Mouse (Mus musculus) intestine, embryonic 14.5 days (tissue): ENCODE measurements around the gene Fads6. TPM values are rescaled to one million over a fixed set of nuclear protein-coding genes. Genes with fewer than 3 reads are reported as not detected.

Experiments used
- ATAC-seq: fragments of 200-750 bp; cut with Nextera tagmentation; replicated peaks from 2 replicates; pipeline ENCODE4 v1.8.0; 2017; ENCODE audit warnings: low read depth, moderate number of reproducible peaks, moderate TSS enrichment, moderate library complexity; ENCODE audit not compliant: low FRiP score, low TSS enrichment
- DNase-seq: peaks from one replicate; pipeline ENCODE4 v3.0.0-alpha.2; 2018; ENCODE audit warnings: low spot score
- H3K27ac ChIP-seq: fragments of 300-500 bp; sonication (generic); 2 replicates; pipeline ENCODE4 v1.5.1; 2014; ENCODE audit warnings: low read depth, mild to moderate bottlenecking, control low read depth
- H3K27me3 ChIP-seq: fragments of 300-500 bp; sonication (generic); replicated peaks from 2 replicates; pipeline ENCODE4 v1.6.1; 2014; ENCODE audit warnings: low read length, control low read depth; ENCODE audit not compliant: control insufficient read depth, insufficient read depth
- H3K36me3 ChIP-seq: fragments of 300-500 bp; sonication (generic); 2 replicates; pipeline ENCODE4 v1.6.1; 2014; ENCODE audit warnings: low read length, control low read depth; ENCODE audit not compliant: control insufficient read depth, insufficient read depth
- H3K4me1 ChIP-seq: fragments of 300-500 bp; sonication (generic); replicated peaks from 2 replicates; pipeline ENCODE4 v1.6.1; 2014; ENCODE audit warnings: low read length, control low read depth, mixed read lengths; ENCODE audit not compliant: control insufficient read depth, insufficient read depth
- H3K4me2 ChIP-seq: fragments of 300-500 bp; sonication (generic); 2 replicates; pipeline ENCODE4 v1.6.1; 2014; ENCODE audit warnings: low read length
- H3K4me3 ChIP-seq: fragments of 300-500 bp; sonication (generic); 2 replicates; pipeline ENCODE4 v1.5.1; 2014; ENCODE audit warnings: low read depth, low read length, control low read depth, mixed read lengths
- H3K9ac ChIP-seq: fragments of 300-500 bp; sonication (generic); 2 replicates; pipeline ENCODE4 v1.6.1; 2014; ENCODE audit warnings: mild to moderate bottlenecking, low read length
- H3K9me3 ChIP-seq: fragments of 300-500 bp; sonication (generic); 2 replicates; pipeline ENCODE4 v1.6.1; 2016; ENCODE audit warnings: low read length, control low read depth; ENCODE audit not compliant: control insufficient read depth
- WGBS: fragments of 180-500 bp; shearing (Covaris S2); extraction: QIAGEN DNeasy Blood & Tissue Kit; methylation state at CpG from one replicate; pipeline ENCODE4 v1.1.7; 2014; 5-methylcytosine and 5-hydroxymethylcytosine counted together
- polyA plus RNA-seq: library from polyadenylated mRNA; unstranded; fragments of >200 nt; fragmentation: Nextera tagmentation; extraction: Ambion mirVana; gene quantifications from 2 replicates; pipeline ENCODE4 v1.2.1, GENCODE M21; 2014

The Fads6 gene
- polyA plus RNA-seq: 1.4 and 1.6 TPM in 2 replicates

DNA sequence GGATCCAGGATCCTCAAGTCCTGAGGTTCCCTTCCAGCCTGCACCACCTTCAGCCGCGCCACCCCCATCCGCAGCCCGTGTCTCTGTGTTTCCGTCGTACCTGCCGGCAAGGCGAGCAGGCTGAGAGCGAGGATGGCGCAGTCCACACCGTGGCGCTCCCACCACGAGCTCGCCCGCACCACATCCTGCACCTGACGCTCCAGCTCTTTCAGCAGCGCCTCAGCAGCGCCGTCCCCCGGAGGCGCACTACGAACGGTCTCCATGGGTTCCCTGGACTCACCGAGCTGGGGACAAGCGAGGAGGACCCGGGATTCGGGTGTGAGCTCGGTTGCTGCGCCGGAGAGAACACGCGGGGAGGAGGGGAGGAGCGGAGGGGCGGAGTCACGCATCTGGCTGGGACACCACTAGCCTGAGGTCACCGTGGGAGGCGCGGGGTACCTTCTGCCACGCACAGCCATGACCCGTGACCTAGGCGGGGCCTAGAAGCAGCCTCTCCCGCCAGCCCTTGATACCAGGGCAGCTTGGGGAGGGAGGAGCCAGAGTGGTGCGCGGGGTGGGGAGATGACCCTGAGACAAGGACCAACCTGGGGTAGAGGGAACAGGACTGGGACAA is at the start of gene Fads6:
Fads6 (minus strand) TSS at position 450 of the 613 bp plus-strand sequence.
- 1% methylated on average over 44 of the region's 44 CpGs for WGBS
- no peak within 1 kb of the TSS for H3K27ac ChIP-seq

DNA sequence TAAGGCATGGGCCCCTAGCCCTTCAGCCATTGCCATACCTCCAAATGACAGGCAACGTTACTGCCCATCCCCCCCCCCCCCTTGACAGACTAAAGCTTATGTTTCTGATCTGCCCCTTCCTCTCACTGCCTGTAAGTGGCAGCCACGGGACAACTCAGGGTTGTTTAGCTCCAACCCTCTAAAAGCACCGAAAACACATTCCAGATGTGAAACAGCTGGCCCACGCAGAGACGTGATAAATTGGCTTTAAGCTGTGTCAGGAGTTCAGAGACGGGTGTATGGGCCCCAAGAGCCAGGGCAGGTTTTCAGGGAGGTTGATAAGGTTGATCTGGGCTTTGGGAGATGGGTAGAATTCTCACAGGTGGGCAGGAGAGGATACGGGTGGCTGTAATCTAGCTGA is 48.1 kb upstream of the Fads6 start:
- DNase-seq: no peak

More for the DNA sequence above, at the start of gene Fads6:
- peak within 1 kb of the TSS; percentile 73 for H3K4me2 ChIP-seq
- H3K9me3 ChIP-seq: no peaks in the 10 kb centered on the region
- peak within 1 kb of the TSS; percentile 36 for H3K9ac ChIP-seq
- peak; percentile 66 for ATAC-seq
- H3K36me3 ChIP-seq: no peaks in the 10 kb centered on the region
- peak; percentile 77 for DNase-seq
- no peaks in the 10 kb centered on the region; the same call in none of the 2 replicates for H3K4me1 ChIP-seq
- peak within 1 kb of the TSS; percentile 39 for H3K4me3 ChIP-seq
- H3K27me3 ChIP-seq: peaks cover 19% of the 10 kb centered on the region

DNA sequence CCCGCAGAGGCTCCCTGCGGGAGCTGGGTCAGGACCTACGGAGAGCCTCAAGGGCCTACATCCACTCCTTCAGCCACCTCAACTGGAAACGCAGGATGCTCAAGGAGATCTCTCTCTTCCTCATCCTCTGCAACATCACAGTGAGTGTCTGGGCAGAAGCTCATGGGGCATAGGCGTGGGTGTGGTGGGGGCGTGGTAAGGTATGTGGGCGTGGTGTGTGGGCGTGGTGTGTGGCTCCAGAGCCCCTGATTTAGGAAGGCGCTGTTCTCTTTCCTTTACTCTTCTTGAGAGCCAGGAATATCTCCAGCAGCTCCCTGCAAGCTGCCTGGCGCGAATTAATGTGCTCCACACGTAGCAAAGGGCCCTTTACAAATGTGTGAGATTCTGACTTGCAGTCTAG is 47.5 kb upstream of the Fads6 start:
- no peak for DNase-seq
- H3K4me2 ChIP-seq: no peak overlapping the region
- ATAC-seq: no peak
- H3K4me1 ChIP-seq: peaks cover 22% of the 10 kb centered on the region; the same call in 1 of the 2 replicates
- no peaks in the 10 kb centered on the region for H3K36me3 ChIP-seq
- 10% methylated on average over 12 of the region's 12 CpGs for WGBS
- H3K9me3 ChIP-seq: no peaks in the 10 kb centered on the region
- no peak overlapping the region for H3K9ac ChIP-seq
- no peak overlapping the region for H3K4me3 ChIP-seq
- H3K27ac ChIP-seq: no peak overlapping the region
- H3K27me3 ChIP-seq: peaks cover 5% of the 10 kb centered on the region; the same call in 1 of the 2 replicates

More for the DNA sequence above, 48.1 kb upstream of the Fads6 start:
- H3K4me2 ChIP-seq: no peak overlapping the region
- H3K4me1 ChIP-seq: peaks cover 22% of the 10 kb centered on the region; the same call in 1 of the 2 replicates
- H3K36me3 ChIP-seq: no peaks in the 10 kb centered on the region
- no peak for ATAC-seq
- H3K27ac ChIP-seq: no peak overlapping the region
- no peak overlapping the region for H3K9ac ChIP-seq
- 10% methylated on average over 7 of the region's 7 CpGs for WGBS
- H3K4me3 ChIP-seq: no peak overlapping the region
- H3K9me3 ChIP-seq: no peaks in the 10 kb centered on the region
- H3K27me3 ChIP-seq: peaks cover 5% of the 10 kb centered on the region; the same call in 1 of the 2 replicates

DNA sequence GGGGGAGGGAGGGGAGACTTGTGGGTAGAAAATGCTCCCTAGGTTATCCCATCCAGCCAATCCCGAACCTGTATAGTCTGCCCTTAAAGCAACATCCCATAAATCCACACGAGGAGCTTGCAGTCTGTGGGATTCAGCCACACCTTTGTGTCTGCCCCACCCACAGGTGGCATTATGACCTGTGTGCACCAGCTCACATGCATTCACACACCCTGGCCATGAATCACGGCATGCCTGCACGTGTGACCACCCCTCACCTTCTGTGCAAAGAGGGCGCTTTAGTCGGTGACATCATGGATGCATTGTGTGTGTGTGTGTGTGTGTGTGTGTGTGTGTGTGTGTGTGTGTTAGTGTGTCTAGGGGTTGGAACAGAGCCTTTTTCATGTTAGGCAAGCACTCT is 44.4 kb upstream of the Fads6 start:
- DNase-seq (no peak), ATAC-seq (no peak)
- Histone ChIP-seq H3K36me3 (no peaks in the 10 kb centered on the region), H3K9ac (no peak overlapping the region), H3K27me3 (peaks cover 5% of the 10 kb centered on the region), H3K27ac (no peak overlapping the region), H3K4me1 (peaks cover 14% of the 10 kb centered on the region; the same call in 1 of the 2 replicates), H3K4me2 (no peak overlapping the region), H3K4me3 (no peak overlapping the region), H3K9me3 (no peaks in the 10 kb centered on the region)
- 63% methylated on average over 6 of the region's 6 CpGs for WGBS

DNA sequence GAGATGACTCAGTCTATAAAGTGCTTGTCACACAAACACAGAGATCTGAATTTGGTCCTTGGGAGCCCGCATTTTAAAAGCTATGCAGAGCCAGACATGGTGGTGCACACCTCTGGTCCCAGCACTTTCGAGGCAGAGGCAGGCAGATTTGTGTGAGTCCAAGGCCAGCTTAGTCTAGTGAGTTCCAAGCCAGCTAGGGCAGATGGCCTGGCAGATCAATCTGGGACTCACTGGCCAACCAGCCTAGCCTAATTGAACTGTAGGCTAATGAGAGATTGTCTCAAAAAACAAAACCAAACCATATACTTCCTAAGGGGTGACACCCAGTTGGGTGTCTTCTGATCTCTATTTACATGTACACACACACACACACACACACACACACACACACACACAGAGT is 43.8 kb upstream of the Fads6 start:
- Histone ChIP-seq H3K4me1 (peaks cover 11% of the 10 kb centered on the region; the same call in 1 of the 2 replicates), H3K27ac (no peak overlapping the region), H3K9ac (no peak overlapping the region), H3K4me3 (no peak overlapping the region), H3K4me2 (no peak overlapping the region), H3K9me3 (no peaks in the 10 kb centered on the region), H3K27me3 (peaks cover 10% of the 10 kb centered on the region), H3K36me3 (no peaks in the 10 kb centered on the region)
- 67% methylated on average over 2 of the region's 2 CpGs for WGBS
- ATAC-seq: no peak
- no peak for DNase-seq

DNA sequence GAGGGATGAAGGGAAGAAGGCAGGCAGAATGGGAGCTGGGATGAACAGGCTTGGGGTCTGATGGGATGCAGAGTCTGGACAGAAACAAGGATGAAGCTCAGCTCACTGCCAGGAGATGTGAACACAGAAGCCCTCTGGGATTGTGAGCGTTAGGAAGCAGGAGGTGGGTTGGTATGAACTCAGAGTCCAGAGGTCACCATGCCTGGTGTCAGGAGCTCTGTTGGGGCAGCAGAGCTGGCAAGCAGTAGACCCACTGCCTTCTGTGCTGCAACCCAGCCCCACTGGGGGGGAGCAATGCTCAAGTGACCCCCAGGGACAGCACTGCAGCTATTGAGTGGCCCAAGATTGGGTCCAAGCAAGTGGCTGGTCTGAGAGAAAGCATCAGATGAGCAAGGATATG is 40.4 kb upstream of the Fads6 start:
- no peak for ATAC-seq

DNA sequence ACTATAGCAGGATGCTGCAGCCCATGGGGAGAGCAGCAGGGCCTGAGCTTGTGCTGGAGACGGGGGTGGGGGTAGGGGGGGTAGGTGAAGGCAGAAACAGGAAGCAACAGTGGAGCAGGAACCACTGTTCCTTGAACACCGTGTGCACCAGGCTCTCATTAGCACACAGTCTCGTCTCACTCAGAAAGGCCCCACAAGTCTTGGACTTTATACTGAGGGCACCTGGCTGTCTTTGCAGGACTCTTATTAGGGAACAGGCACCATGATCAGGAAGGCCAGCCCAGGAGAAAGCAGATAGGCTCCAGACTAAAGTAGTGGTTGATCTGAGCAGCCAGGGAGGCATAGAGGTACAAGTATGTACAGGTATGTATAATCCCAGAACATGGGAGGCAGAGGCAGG is 39.9 kb upstream of the Fads6 start:
- Histone ChIP-seq H3K4me1 (peaks cover 5% of the 10 kb centered on the region; the same call in 1 of the 2 replicates), H3K9me3 (no peaks in the 10 kb centered on the region), H3K27me3 (peaks cover 39% of the 10 kb centered on the region), H3K27ac (no peak overlapping the region), H3K4me3 (no peak overlapping the region), H3K9ac (no peak overlapping the region), H3K36me3 (no peaks in the 10 kb centered on the region), H3K4me2 (no peak overlapping the region)
- ATAC-seq (no peak), DNase-seq (no peak)
- whole genome bisulfite sequencing: 64% methylated on average over 3 of the region's 3 CpGs

More for the DNA sequence above, 40.4 kb upstream of the Fads6 start:
- H3K27me3 ChIP-seq: peaks cover 34% of the 10 kb centered on the region
- WGBS: 50% methylated on average over 1 of the region's 1 CpGs
- no peak overlapping the region for H3K4me3 ChIP-seq
- H3K36me3 ChIP-seq: no peaks in the 10 kb centered on the region
- H3K9ac ChIP-seq: no peak overlapping the region
- no peaks in the 10 kb centered on the region for H3K9me3 ChIP-seq
- H3K4me1 ChIP-seq: peaks cover 5% of the 10 kb centered on the region; the same call in 1 of the 2 replicates
- DNase-seq: no peak
- no peak overlapping the region for H3K4me2 ChIP-seq
- H3K27ac ChIP-seq: no peak overlapping the region

DNA sequence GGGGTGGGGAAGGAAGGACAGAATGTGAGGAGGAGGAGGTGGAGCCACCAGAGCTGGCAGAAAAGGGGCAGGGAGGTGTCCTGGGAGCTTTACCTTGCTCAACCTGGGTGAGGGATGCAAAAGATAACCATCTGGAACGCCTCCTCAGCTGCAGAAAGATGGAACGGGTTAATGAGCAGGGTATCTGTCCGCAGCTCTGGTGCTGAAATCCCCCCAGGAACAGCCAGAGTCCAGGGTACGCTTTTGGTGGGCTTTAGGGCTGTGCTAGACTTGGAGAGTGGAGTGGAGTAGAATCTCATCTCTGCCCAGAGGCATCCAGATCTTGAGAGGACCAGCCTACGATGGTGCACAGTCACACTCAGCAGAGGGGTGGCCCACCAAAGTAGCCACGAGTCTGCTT is 38.7 kb upstream of the Fads6 start:
- H3K4me2 ChIP-seq: no peak overlapping the region
- H3K27me3 ChIP-seq: peaks cover 45% of the 10 kb centered on the region
- H3K27ac ChIP-seq: no peak overlapping the region
- ATAC-seq: no peak
- H3K4me1 ChIP-seq: peaks cover 5% of the 10 kb centered on the region; the same call in 1 of the 2 replicates
- WGBS: 17% methylated on average over 6 of the region's 6 CpGs
- peak; percentile 83 for DNase-seq
- no peak overlapping the region for H3K9ac ChIP-seq
- H3K36me3 ChIP-seq: no peaks in the 10 kb centered on the region
- H3K4me3 ChIP-seq: no peak overlapping the region
- H3K9me3 ChIP-seq: no peaks in the 10 kb centered on the region

DNA sequence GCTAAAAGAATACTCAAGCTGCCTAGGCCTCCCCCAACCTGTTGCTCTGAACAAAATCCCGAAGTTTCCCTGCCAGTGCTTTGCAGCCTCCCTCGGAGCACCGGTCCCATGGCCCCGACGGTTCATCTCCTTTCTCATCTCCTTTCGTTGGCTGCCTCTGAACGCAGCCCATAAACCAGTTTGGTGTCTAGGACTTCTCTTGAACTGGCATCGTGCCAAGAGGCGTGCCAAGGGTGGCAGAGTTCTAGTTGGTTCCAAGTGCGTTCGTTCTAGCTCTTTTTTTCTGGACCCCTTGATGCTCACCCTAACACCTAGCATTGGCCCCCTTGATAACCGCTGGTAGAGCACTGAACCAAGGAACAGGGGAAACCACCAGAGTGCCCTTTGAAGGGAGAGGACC is 37.8 kb upstream of the Fads6 start:
- DNase-seq (no peak), ATAC-seq (no peak)
- Histone ChIP-seq H3K27me3 (peaks cover 45% of the 10 kb centered on the region), H3K4me3 (no peak overlapping the region), H3K9me3 (no peaks in the 10 kb centered on the region), H3K27ac (no peak overlapping the region), H3K36me3 (no peaks in the 10 kb centered on the region), H3K4me2 (no peak overlapping the region), H3K9ac (no peak overlapping the region), H3K4me1 (peaks cover 5% of the 10 kb centered on the region; the same call in 1 of the 2 replicates)
- 52% methylated on average over 12 of the region's 12 CpGs for WGBS
